Mouse (Mus musculus) skeletal muscle tissue, adult 2 months (tissue): ENCODE measurements around the gene Ly6g5b.

Experiments
- DNase-seq: peaks from one replicate; pipeline ENCODE4 v3.0.0-alpha.2; 2012; ENCODE audit warnings: low read depth, low spot score

The Ly6g5b gene

DNA sequence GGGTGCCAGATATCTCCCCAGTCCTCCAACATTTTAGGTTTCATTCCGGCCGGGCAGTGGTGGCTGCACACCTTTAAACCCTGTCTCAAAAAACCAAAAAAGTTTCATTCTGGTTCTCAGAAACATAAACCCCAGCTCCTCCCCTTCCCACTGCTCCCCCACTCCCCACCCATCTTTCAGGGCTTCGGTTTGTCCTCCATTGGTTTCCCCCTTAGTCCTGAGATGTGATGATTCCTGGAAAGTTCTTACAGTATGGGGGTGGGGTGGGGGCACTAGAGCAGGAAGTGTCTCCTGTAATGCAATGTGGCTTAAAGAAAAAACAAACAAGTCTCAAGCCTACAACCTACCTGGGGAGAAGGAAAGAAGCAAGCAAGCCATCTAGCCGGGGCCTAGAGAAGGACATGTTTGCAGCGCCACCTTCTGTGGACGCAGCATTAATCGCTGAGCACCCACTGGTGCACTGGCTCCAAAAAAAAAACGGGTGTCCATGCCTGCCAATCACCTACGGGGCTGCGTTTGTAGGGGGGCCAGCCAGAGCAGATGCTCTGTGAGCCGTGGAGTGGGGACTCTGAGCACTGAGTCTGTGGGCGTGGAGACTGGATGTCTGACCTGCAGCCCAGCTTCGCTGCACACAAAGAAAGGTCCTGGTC lies 9.4 kb downstream of the Ly6g5b start:
- no peak for DNase-seq

DNA sequence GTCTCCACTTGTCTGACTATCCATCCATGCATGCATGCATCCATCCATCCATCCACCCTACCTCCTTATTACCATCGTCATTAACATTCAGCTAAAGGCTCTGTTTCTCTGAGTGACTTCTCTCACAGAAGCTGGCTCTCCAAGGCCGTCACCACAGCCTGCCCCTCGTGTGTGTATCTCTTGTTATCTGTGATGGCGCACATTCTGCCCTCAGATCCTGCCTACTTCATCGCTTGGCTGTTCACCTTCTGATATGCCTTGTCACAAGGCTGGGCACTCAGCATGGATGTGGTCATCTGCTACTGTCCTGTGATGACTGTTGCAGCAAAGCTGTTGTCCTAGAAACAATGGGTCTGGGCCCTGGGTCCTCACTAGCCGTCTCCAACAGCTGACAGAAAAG lies 10.5 kb downstream of the Ly6g5b start:
- no peak for DNase-seq

DNA sequence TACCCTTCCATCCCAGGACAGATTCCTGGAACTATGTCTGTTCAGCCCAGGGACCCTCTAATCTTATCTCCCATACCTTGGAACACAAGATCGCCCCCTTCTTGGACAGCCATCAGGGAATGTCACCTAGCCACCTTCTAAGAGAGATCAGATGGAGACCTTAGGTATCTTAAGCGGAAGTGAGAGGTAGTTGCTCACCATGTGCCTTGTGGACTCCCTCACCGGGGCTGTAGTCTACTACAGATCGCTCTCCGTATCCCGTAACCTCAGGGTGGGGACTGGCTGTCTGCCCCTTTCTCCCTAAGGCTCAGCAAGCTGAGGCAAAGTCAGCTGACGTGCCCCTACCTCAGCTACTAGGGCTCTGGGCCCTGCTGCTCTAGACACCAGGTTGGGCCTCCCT lies 11.1 kb downstream of the Ly6g5b start:
- DNase-seq, result no peak

DNA sequence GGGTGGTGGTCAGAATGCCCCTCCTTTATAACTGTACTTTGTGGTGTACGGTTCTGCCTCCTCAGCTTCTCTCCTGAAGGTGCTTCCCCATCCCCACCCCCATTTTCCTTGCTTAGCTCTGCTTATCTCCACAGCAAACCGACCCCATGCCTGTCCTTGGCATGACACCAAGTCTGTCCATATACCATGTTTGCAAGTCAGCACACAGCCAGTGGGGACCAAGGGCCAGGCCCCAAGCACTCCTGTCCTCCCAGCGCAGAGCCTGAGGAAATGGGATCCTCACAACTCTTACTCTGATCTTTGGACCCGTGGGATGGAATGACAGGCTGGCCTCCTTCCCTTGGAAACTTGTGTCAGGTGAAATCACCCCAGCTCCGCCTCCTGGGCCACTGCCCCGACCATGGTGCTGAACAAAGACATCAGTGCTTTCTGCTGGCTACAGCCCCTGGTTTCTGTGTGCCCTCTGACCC lies 12.0 kb downstream of the Ly6g5b start:
- peak; percentile 23 for DNase-seq

DNA sequence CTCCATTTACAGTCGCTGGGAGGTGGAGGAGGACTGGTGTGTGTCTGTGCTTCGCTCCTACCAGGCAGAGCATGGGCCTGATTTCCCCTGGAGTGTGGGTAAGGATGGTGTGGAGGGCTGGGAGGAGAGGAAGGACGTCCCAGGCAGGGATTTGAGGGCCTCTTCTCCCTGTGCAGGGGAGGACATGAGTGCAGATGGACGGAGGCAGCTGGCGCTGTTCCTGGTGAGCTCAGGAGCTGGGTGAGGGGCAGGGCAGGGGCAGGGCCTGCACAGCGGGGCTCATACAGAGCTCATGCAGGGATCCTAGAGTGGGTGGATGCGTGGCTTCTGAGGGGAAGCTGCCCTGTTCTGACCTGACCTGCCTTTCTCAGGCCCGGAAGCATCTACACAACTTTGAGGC lies 12.9 kb downstream of the Ly6g5b start:
- no peak for DNase-seq

DNA sequence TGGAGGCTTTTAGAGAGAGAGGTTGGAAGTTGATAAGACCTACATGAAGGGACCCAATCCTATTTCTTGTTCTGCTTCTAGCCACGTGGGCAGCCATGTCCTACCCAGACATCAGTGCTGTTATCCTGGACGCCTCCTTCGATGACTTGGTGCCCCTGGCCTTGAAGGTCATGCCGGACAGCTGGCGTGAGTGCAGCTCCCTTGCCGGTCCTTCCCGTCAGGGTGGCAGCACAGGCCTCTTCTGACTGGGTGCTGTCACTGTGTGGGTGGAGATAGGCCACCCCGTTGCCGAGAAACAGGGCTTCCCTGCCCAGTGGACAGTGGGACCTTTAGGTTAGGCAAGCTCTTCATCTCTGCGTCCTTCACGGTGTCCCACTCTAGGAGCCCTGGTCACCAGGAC lies 14.1 kb downstream of the Ly6g5b start:
- no peak for DNase-seq

DNA sequence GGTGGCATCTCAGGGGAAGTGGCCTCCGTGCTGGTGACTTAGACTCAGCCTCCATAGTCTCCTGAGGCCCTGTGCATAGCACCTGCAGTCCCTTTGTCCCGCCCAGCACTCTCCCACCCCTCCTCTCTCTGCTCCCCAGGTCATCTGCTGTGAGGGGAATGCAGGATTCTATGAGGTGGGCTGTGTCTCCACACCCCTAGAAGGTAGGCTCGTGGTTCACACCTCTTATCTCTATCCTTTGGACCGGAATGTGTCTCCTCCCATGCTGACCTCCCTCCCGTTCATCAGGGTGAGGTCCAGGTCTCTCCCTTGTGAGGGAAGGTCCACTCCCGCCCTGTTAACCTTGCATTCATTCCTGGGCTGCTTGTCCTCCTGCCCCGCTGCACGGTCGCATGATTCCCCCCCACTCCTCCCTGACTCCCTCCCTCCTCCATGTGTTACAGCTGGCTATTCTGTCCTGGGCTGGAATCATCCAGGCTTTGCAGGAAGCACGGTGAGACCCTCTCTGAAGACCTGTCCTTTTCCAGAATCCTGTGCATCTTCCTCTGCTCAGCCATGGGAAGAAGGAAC lies 14.9 kb downstream of the Ly6g5b start:
- DNase-seq, result no peak

DNA sequence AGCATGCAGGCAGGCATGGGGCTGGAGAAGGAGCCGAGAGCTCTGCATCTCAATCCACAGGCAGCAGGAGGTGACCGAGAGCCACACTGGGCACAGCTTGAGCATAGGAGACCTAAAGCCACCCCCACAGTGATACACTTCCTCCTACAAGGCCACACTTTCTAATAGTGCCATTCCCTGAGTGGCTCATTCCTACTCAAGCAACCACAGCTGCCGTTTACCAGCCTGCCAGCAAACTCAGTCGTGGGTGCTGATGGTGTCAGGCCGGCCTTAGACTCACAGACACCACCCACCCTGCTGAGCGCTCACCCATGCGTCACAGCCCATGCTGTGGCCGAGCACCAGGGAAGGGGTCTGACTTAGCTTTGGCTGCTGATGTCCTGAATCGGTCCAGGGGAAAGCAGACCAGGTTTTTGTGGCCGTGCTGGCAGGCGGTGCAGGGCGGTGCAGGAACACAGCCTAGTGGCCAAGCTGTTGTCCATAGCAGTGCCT lies 18.0 kb downstream of the Ly6g5b start:
- no peak for DNase-seq

DNA sequence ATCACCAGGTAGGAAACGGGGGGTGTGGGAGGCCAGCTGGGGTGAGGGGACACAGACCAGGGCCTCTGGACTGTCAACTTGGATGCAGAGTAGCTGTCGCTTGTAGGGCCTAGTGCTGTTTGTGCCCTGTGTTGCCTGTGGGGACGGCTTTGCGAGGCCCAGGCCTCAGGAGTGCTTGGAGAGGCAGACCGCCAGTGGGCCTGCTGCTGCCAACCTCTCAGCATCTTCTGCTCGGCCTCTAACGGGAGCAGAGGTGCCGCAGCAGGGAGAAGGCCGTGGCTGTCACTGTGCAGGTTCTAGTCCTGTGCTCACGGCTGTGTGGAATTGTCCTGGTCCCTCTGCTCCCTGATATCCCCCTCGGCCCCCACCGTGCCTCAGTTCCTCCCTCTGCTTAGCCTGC lies 18.6 kb downstream of the Ly6g5b start:
- DNase-seq, result no peak

DNA sequence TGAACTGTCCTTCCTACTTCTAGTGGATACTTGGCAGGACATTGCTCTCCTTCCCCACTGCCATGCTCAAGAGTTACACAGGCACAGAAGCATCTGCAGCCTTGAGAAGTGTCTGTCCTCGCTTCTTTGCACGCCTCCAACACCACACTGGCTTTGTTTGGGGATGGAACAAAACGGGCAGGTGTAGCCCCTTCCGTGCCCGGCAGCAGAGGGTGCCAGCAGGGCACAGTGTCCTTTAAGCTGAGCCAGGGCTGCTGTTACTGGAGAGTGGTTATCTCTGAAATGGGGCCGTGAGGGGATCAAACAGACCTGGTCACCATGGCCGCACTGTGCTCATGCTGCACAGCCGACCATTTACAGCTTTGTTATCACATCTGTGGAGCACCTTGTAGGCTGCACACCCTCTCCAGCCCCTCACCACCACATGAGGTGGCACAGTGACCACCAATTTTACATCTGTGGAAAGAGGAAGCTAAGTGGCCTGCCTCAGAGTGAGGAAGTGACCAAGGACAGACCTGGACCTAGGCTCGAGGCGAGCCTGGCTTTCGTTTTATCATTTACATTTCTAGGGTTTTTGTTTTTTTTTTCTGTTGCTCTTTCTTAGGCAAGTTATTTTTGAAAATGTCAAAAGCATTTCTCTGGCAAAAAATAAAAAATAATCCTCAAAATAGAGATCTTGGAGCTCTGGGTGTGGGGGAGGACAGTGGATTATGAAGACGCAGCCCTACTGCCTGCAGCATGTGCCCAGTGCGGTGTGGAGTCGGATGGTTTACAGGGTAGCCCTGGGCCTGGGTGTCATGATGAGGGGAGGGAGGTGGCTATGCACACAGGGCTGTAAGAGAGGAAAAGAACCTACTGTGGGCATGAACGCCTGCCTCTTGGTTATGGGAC lies 20.5 kb downstream of the Ly6g5b start:
- no peak for DNase-seq

DNA sequence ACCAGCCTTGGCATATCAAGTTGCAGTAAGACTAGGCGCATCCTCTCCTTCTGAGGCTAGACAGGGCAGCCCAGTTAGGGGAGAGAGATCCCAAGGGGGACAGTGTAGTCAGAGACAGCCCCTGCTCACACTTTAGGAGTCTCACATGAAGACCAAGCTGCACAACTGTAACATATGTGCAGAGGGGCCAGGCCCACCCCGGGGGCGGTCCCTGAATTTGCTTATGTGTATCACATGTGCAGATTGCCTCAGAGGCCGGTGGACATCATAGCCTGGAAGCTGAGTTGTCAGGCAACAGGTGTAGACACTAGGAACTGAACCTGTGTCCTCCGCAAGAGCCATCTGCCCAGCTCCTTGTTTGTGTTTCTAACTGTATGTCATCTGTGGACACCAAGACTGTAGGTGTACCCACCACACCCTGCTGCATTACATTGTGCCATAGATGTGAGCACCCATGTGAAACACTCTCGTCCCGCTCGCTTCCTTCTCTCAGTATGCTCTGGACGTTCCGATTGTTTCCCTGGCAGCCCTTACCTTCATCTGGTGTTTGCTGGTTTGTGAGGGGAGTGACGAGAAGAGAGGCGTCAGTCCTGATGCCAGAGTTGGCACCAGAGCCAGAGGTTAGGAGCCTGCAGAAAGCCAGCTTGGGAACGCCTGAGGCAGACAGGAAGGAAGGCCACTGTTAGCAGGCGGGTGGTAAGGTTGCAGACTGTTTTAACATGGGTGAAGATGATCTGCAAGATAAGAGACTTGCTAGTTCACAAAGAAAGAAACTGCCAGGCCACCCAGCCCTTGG lies 22.6 kb downstream of the Ly6g5b start:
- no peak for DNase-seq

DNA sequence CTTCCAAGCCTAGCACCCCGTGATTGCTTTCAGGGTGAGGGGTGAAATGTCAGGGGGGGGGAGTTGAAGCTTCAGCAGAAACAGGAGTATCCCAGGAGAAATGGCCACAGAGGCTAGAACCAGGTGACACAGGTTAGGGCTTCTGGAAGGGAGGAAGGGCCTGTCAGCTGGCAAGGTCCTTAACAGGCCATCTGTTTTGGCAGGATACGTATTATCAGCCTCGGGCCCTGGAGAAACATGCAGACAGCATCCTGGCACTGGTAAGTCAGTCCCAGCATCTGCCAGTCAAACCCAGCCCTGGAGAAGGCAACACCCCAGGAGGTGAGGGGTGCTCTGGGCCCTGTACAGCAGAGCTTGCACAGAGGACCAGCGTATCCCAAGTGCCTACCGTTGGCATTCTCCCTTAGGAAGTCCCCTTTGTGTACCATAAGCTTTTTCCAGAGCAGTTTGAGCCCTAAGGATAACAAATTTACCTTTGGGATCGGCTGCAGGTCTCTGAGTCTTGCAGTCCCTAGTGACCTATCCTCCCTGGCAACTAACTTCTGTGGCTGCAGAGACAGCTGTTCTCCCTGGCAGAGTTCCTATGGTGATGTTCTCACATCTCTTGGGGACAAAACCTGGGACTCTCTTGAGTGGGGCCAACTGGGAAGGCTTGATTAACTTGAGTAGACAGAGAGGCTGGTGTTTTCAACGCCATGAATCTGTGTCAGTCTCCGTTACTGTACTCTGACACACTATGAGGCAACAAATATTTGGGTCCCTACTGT lies 24.9 kb downstream of the Ly6g5b start:
- peak; percentile 65 for DNase-seq

DNA sequence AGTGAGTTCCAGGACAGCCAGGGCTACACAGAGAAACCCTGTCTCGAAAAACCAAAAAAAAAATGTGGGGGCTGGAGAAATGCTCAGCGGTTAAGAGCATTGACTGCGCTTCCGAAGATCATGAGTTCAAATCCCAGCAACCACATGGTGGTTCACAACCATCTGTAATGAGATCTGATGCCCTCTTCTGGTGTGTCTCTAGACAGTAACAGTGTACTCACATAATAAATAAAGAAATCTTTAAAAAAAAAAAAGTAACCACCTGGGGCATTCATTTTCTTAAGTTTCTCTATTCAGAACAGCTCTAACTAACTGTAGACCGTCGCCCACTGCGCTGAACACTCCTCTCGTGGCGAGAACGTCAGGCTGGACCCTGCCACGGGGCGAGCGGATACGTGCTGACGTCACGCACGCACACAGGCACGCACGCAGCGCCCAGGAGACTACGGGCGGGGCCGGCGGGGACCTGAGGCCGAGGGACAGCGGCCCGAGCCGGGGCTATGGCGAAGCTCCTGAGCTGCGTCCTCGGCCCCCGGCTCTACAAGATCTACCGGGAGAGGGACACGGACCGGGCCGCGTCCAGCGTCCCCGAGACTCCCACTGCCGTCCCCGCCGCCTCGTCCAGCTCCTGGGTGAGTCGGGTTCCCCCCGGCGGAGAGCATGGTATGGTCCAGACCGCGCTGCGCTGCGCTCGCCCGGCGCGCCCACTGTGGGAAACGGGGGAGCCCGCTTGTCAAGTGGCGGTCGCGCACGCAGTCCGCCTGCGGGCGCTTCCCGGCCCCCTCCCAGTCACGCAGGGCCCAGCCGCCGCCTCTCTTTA lies 26.2 kb downstream of the Ly6g5b start, which contains the start of gene Abhd16a:
Gene Abhd16a, plus strand, starts transcription at position 439 of the 820 bp plus-strand sequence.
- peak; percentile 89 for DNase-seq

DNA sequence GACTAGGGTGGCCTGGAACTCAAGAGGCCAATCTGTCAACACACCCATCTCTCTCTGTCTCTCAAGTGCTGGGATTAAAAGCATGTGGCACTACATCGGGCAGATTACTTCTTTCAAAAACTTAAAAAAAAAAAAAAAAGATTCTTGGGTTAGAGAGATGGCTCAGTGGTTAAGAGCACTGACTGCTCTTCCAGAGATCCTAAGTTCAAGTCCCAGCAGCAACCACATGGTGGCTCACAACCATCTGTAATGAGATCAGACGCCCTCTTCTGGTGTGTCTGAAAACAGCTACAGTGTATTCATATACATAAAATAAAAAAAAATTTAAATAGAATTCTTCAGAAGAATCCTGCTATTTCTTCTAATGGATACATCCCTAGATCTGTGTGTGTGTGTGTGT lies 27.1 kb downstream of the Ly6g5b start:
- no peak for DNase-seq

DNA sequence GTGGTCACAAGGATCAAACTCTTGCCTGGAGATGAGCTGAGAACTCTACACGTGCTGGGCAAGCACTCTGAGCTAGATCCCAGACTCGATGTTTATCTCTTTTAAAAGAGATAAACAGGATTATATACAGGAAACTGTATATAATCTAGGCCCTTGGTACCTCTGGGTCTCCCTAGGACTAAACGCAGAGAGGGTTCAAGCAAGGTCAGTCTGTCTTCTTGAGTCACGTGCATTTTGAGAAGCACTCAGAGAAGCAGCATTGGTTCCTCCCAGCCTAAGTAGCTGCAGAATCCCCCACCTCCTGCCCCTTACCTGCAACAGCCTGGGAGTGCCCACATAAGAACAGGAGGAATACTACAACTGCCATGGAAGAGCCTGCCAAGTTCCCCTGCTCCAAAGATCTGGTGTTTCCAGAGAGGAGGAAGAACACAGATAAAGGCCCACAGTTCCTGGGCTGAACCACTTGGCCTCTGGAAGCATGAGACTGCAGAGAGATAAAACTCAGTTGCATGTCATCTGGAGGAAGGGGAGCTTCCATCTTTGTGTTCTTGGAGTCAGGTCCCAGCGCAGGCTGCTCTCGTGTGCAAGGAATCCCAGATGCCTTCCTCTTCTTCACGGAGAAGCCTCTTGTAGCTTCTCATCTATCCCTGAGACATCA lies 29.9 kb downstream of the Ly6g5b start, which contains the start of gene Ly6g6f:
Gene Ly6g6f, minus strand, starts transcription at position 403 of the 658 bp plus-strand sequence.
- no peak for DNase-seq

DNA sequence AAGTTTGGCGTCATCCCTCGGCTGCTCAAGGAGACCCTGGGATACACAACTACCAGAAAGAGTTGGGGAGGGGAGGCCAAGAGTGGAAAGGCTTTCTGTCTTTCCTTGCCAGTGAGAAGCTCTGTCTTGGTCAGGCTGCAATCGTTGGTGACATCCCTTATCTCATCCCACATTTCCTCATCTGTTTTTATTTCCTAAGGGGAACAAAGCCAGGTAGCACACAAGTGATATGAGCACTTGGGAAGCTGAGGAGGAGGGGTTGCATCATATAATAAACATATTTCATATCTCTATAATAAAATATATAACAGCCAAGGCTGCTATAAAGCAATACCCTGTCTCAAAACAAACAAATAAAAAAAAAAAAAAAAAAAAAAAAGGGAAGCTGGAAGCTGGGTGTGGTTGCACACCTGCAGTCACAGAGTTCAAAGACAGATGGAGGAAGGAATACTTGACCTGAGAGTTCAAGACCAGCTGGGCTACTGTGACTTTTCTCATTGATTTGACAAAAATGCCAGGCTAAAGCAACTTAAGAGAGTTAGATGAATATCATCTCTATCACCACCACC lies 31.2 kb downstream of the Ly6g5b start:
- no peak for DNase-seq

DNA sequence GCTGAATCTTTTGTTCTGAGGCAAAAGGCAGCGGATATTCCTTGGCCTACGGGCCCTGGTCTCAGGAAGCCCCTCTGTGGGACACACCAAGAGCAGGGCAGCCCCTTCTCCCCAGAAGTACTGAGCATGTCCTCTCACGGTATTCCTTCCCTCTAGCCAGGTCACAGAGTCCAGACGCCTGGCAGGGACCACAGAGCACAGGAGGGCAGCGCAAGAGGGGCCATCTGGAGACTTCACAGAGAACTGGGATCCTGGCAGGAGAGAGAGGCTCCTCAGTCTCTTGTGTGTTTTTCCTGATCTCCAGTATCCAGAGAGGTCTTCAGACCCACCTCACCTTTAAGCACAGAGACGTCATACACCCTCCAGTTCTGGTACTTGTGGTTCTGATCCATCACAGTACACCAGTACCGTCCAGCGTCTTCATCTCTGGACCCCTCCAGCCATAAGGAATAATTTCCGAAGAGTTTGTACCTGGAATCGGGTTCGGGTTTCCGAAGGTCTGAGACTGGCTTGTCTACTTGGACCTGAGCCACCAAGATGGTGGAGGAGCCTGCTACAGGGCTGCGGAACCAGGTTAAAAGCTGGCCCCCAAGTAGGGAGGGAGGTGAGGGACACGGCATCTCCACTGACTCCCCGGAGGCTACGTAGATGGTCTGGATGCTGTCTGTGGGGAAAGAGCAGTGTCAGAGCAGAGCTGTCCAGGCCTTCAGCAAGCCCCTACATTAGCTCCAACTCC lies 32.2 kb downstream of the Ly6g5b start:
- no peak for DNase-seq

DNA sequence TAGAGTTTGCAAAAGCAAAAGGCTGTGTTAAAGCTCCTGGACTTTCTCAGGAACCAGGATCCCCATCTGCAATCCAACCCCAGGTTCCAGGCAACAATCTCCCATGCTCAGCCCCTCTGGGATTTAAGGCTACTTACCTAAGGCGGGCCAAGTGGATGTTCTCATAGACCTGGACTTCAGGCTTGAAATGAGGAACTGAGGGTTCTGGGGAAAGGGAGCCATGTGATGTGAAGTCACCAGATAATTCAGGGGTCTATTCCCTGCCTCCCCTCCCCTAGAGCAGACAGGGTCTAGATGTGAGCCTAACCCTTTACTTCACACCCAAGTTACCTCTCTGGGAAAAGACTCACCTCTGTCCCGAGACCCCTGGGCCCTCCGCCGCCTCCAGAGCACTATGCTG lies 34.5 kb downstream of the Ly6g5b start:
- DNase-seq, result no peak
